Mouse (Mus musculus): Measurements from ENCODE around the gene Ptges2. TPM values are rescaled to one million over a fixed set of nuclear protein-coding genes. Genes with fewer than 3 reads are reported as not detected.

The Ptges2 gene
- polyA plus RNA-seq, 1 experiment from 2014 or later, result 21.8 TPM

GRCm38 (mm10) chr2:32381141-32381774 lies 14.4 kb upstream of the Ptges2 start:
- ATAC-seq (peak; percentile 48), DNase-seq (ENCODE audit: low spot score) (no peak)
- Histone ChIP-seq H3K27ac (ENCODE audit: low read length) (no peak overlapping the region), H3K9me3 (ENCODE audit: low read length) (no peaks in the 10 kb centered on the region), H3K27me3 (replicated peaks; ENCODE audit: insufficient read depth, low read length) (no peaks in the 10 kb centered on the region), H3K4me2 (replicated peaks; ENCODE audit: low read depth, low read length) (peak overlapping the region; percentile 99), H3K36me3 (ENCODE audit: insufficient read depth, low read length) (peaks cover 6% of the 10 kb centered on the region; the same call in 1 of the 2 replicates), H3K4me1 (ENCODE audit: insufficient read depth, low read depth, low read length) (peaks cover 11% of the 10 kb centered on the region; the same call in 1 of the 2 replicates), H3K4me3 (ENCODE audit: low read depth, low read length) (peak overlapping the region; percentile 57), H3K9ac (replicated peaks; ENCODE audit: low read depth) (peak overlapping the region; percentile 43; the same call in 1 of the 2 replicates)
- no peak for TF ChIP-seq EP300 (IDR thresholded peaks at IDR 0.05)
- TF ChIP-seq CTCF (IDR thresholded peaks at IDR 0.05), result no peak
- WGBS, result 1% methylated on average over 26 of the region's 27 CpGs

- Histone ChIP-seq H3K4me3 (ENCODE audit: low read depth, low read length) (peak within 1 kb of the TSS; percentile 57), H3K36me3 (ENCODE audit: insufficient read depth, low read length) (peaks cover 6% of the 10 kb centered on the region; the same call in 1 of the 2 replicates), H3K9ac (replicated peaks; ENCODE audit: low read depth) (peak within 1 kb of the TSS; percentile 43; the same call in 1 of the 2 replicates), H3K27ac (ENCODE audit: low read length) (no peak within 1 kb of the TSS), H3K9me3 (ENCODE audit: low read length) (no peaks in the 10 kb centered on the region), H3K4me2 (replicated peaks; ENCODE audit: low read depth, low read length) (peak within 1 kb of the TSS; percentile 99), H3K4me1 (ENCODE audit: insufficient read depth, low read depth, low read length) (peaks cover 11% of the 10 kb centered on the region; the same call in 1 of the 2 replicates), H3K27me3 (replicated peaks; ENCODE audit: insufficient read depth, low read length) (no peaks in the 10 kb centered on the region)
- TF ChIP-seq CTCF (IDR thresholded peaks at IDR 0.05) (no peak), EP300 (IDR thresholded peaks at IDR 0.05) (no peak)
- WGBS, result 0% methylated on average over 23 of the region's 47 CpGs
- peak; percentile 97 for DNase-seq (ENCODE audit: low spot score)
- peak; percentile 96 for ATAC-seq
These were observed 13.9 kb upstream of the Ptges2 start, which contains the start of gene 1110008P14Rik for GRCm38 (mm10) chr2:32381775-32382223. 1110008P14Rik (minus strand) TSS chr2:32381938.

GRCm38 (mm10) chr2:32382689-32383088 lies 13.0 kb upstream of the Ptges2 start:
- no peaks in the 10 kb centered on the region for H3K9me3 ChIP-seq (ENCODE audit: low read length)
- H3K4me2 ChIP-seq (replicated peaks; ENCODE audit: low read depth, low read length), result no peak overlapping the region
- no peaks in the 10 kb centered on the region for H3K27me3 ChIP-seq (replicated peaks; ENCODE audit: insufficient read depth, low read length)
- 0 out of 2 replicates have a peak, but pooled peaks cover 6% of the 10 kb centered on the region for H3K36me3 ChIP-seq (ENCODE audit: insufficient read depth, low read length)
- H3K4me1 ChIP-seq (ENCODE audit: insufficient read depth, low read depth, low read length), result peaks cover 11% of the 10 kb centered on the region; the same call in 1 of the 2 replicates
- H3K27ac ChIP-seq (ENCODE audit: low read length), result no peak overlapping the region
- H3K4me3 ChIP-seq (ENCODE audit: low read depth, low read length), result no peak overlapping the region
- 74% methylated on average over 2 of the region's 2 CpGs for WGBS
- no peak for TF ChIP-seq EP300 (IDR thresholded peaks at IDR 0.05)
- TF ChIP-seq CTCF (IDR thresholded peaks at IDR 0.05), result no peak
- no peak for ATAC-seq
- no peak for DNase-seq (ENCODE audit: low spot score)
- H3K9ac ChIP-seq (replicated peaks; ENCODE audit: low read depth), result no peak overlapping the region

GRCm38 (mm10) chr2:32387706-32388490 lies 7.8 kb upstream of the Ptges2 start, which contains the start of gene Lcn2:
Lcn2 (minus strand) TSS chr2:32388252.
- 32% methylated on average over 5 of the region's 5 CpGs for WGBS
- no peak within 1 kb of the TSS for H3K4me3 ChIP-seq (ENCODE audit: low read depth, low read length)
- DNase-seq (ENCODE audit: low spot score), result peak; percentile 80
- ATAC-seq, result peak; percentile 70
- H3K27ac ChIP-seq (ENCODE audit: low read length), result peak within 1 kb of the TSS; percentile 51; the same call in 1 of the 2 replicates
- TF ChIP-seq CTCF (IDR thresholded peaks at IDR 0.05), result no peak
- TF ChIP-seq EP300 (IDR thresholded peaks at IDR 0.05), result peak; percentile 69
- peaks cover 4% of the 10 kb centered on the region; the same call in 1 of the 2 replicates for H3K4me1 ChIP-seq (ENCODE audit: insufficient read depth, low read depth, low read length)
- no peaks in the 10 kb centered on the region for H3K36me3 ChIP-seq (ENCODE audit: insufficient read depth, low read length)
- no peaks in the 10 kb centered on the region for H3K27me3 ChIP-seq (replicated peaks; ENCODE audit: insufficient read depth, low read length)
- no peak within 1 kb of the TSS for H3K9ac ChIP-seq (replicated peaks; ENCODE audit: low read depth)
- H3K9me3 ChIP-seq (ENCODE audit: low read length), result no peaks in the 10 kb centered on the region
- H3K4me2 ChIP-seq (replicated peaks; ENCODE audit: low read depth, low read length), result peak within 1 kb of the TSS; percentile 28

- TF ChIP-seq EP300 (IDR thresholded peaks at IDR 0.05) (no peak), CTCF (IDR thresholded peaks at IDR 0.05) (no peak)
- peak overlapping the region; percentile 1; the same call in 1 of the 2 replicates for H3K27ac ChIP-seq (ENCODE audit: low read length)
- DNase-seq (ENCODE audit: low spot score), result no peak
- WGBS, result 56% methylated on average over 2 of the region's 2 CpGs
- no peak for ATAC-seq
- no peaks in the 10 kb centered on the region for H3K9me3 ChIP-seq (ENCODE audit: low read length)
- H3K4me2 ChIP-seq (replicated peaks; ENCODE audit: low read depth, low read length), result no peak overlapping the region
- no peaks in the 10 kb centered on the region for H3K27me3 ChIP-seq (replicated peaks; ENCODE audit: insufficient read depth, low read length)
- no peak overlapping the region for H3K9ac ChIP-seq (replicated peaks; ENCODE audit: low read depth)
- H3K4me1 ChIP-seq (ENCODE audit: insufficient read depth, low read depth, low read length), result peaks cover 4% of the 10 kb centered on the region; the same call in 1 of the 2 replicates
- H3K36me3 ChIP-seq (ENCODE audit: insufficient read depth, low read length), result no peaks in the 10 kb centered on the region
- H3K4me3 ChIP-seq (ENCODE audit: low read depth, low read length), result no peak overlapping the region
These were observed 6.5 kb upstream of the Ptges2 start for GRCm38 (mm10) chr2:32389157-32389556.

- DNase-seq (ENCODE audit: low spot score), result peak; percentile 53
- Histone ChIP-seq H3K9ac (replicated peaks; ENCODE audit: low read depth) (no peak overlapping the region), H3K4me1 (ENCODE audit: insufficient read depth, low read depth, low read length) (peaks cover 4% of the 10 kb centered on the region; the same call in 1 of the 2 replicates), H3K27me3 (replicated peaks; ENCODE audit: insufficient read depth, low read length) (no peaks in the 10 kb centered on the region), H3K36me3 (ENCODE audit: insufficient read depth, low read length) (no peaks in the 10 kb centered on the region), H3K4me2 (replicated peaks; ENCODE audit: low read depth, low read length) (no peak overlapping the region), H3K27ac (ENCODE audit: low read length) (peak overlapping the region; percentile 27), H3K4me3 (ENCODE audit: low read depth, low read length) (no peak overlapping the region), H3K9me3 (ENCODE audit: low read length) (no peaks in the 10 kb centered on the region)
- no peak for TF ChIP-seq CTCF (IDR thresholded peaks at IDR 0.05)
- no peak for TF ChIP-seq EP300 (IDR thresholded peaks at IDR 0.05)
- ATAC-seq, result peak; percentile 8; the same call in 1 of the 2 replicates
- 54% methylated on average over 8 of the region's 8 CpGs for WGBS
These were observed 4.8 kb upstream of the Ptges2 start for GRCm38 (mm10) chr2:32390871-32391270.

All from lung, postnatal 0 days (tissue).